Mouse (Mus musculus) thymus, postnatal 14 days (tissue): ENCODE data around the gene Rpp30.

ENCODE experiments used
- DNase-seq: peaks from one replicate; pipeline ENCODE4 v3.0.0; 2021

Gene Rpp30

DNA sequence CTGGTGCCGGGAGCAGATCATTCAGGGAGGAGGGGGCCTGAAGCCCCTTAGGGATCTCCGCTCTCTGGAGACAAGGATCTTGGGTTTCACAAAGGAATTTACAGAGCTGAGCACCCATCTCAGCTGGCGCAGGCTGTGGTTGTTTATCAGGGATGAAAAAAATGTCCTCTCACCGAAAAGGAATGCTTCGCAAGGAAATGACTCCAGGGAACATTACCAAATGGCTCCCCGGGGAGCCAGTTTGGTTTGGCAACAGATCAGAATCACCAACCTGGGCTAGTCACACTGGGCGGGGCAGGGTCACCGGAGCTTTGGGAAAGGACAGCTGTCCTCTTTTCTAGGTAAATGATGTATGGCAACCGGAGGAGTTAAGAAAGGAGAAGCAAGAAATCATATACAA, 45.7 kb downstream of the Rpp30 start:
- no peak for DNase-seq

GRCm38 (mm10) chr19:36129643-36130042, 46.1 kb downstream of the Rpp30 start:
- DNase-seq, result no peak

DNA sequence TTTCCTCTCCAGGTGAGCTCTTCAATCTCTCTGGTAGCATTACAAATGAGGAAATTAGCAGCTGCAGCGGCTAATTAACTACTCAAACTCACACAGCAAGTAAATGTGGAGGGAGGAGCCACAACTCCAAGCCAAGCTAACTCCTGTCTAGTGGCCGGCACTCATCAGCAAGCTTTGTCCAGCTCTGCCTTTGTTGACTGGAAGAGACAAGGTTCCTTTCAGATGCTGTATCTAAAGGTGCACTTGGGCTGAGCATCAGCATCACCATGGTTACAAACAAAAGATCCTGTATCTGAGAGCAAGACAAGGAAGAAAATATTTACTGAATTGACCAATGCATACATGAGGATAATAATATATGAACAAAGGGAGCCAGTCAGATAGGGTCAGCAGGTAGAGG, 46.7 kb downstream of the Rpp30 start:
- DNase-seq, result no peak

DNA sequence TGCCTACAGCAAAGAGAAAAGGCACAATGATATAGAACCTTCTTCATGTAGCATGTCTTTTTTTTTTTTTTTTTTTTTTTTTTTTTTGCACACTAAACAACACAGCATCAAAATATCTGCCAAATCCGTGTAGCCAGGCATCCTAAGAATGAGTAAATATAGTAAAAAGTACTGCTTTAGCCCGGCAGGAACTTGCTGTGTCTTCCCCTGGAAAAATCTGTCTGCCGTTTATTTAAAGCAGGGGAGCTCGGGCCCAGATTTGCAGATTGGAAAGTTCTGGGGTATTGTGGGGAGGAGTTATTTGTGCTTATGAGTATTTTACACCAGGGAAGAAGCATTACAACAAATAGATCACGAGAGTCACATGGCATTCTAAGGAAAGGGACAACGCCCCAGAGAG, 48.5 kb downstream of the Rpp30 start:
- DNase-seq, result no peak

DNA sequence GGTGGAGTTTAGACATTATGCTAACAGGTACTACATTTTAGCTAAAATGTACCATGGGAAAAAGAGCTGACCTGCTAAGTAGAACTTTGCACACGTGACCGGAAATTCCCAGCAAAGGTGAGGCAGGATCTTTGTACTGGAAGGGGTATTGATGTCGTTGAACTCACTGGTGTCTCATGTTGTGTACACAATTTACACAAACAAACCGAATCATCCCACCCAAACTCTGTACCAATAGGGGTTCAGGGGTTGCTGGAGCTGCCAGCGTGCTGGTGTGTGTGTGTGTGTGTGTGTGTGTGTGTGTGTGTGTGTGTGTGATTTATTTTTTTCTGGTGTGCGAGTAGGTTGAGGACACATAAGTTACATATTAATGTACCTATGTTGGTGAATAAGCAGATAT, 49.5 kb downstream of the Rpp30 start:
- DNase-seq, result no peak

DNA sequence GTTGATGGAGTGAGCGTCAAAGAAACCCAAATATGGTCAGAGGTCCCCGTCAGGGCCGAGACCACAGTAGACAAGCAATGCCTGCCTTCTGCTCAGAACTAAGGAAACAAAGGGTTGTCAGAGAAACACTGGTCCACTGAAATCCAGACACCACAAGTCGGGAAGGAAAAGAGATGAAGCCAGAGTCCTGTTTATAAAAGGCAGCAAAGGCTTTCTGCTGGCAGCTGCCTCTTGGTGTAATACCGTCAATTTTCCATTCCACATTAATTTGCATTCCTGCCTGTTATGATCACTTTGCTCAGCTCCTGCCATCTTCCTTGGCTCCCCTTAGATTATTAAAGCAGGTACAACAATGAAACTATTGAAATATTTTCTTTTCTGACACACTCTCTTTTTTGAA, 50.2 kb downstream of the Rpp30 start:
- DNase-seq, result no peak

GRCm38 (mm10) chr19:36143571-36143970, 60.1 kb downstream of the Rpp30 start:
- no peak for DNase-seq

GRCm38 (mm10) chr19:36148578-36148977, 65.1 kb downstream of the Rpp30 start:
- DNase-seq, result no peak

- DNase-seq, result no peak
Measured at GRCm38 (mm10) chr19:36150241-36151007, 66.9 kb downstream of the Rpp30 start.
